Mouse (Mus musculus) small intestine, adult 2 months (tissue): ENCODE measurements around the gene Pcsk6.

Experiments
- CTCF ChIP-seq: fragments of 200-500 bp; IDR thresholded peaks from 2 replicates; pipeline ENCODE4 v1.5.1; 2012; ENCODE audit warnings: low read depth, mild to moderate bottlenecking, control low read depth, inconsistent platforms, low read length, moderate library complexity, mixed read lengths; ENCODE audit not compliant: insufficient replicate concordance, insufficient read length; ENCODE audit errors: extremely low read depth
- POLR2A ChIP-seq: fragments of 200-500 bp; IDR thresholded peaks from 2 replicates; pipeline ENCODE4 v1.6.1; 2012; ENCODE audit warnings: low read depth, mild to moderate bottlenecking, control low read depth, inconsistent platforms, low read length, moderate library complexity

- TF ChIP-seq CTCF = no peak
- no peak for TF ChIP-seq POLR2A
Observed at GRCm38 (mm10) chr7:66010518-66010917, 149.0 kb downstream of the Pcsk6 start.
